In genomic region chr11:63252012-63252856, GRCm38 (mm10) we compare ENCODE assay signal across 15 mouse cellular contexts.
DNase-seq lines count a peak whose midpoint lies in the region; ATAC-seq lines count a peak whose summit lies in the region.
"Had no signal": no experiment of that assay in that cellular context is flagged by ENCODE, and none has a peak within 500 bp of the region (broad histone marks: within the 10 kb centered on the region; RNA-seq: fewer than 3 reads in every experiment).

No protein-coding gene starts in this region.

- no peaks in the 10 kb centered on the region for H3K36me3 ChIP-seq in hindbrain, embryonic 15.5 days
- H3K36me3 ChIP-seq in hindbrain, embryonic 10.5 days: no peaks in the 10 kb centered on the region
- H3K36me3 ChIP-seq in limb, embryonic 13.5 days: no peaks in the 10 kb centered on the region
- H3K36me3 ChIP-seq: heart, embryonic 15.5 days had no signal

- WGBS in hindbrain, embryonic 15.5 days: 74% methylated on average over 8 of the region's 8 CpGs
- WGBS in hindbrain, embryonic 10.5 days: 86% methylated on average over 8 of the region's 8 CpGs
- WGBS in limb, embryonic 13.5 days: 37% methylated on average over 8 of the region's 8 CpGs

- DNase-seq in hindbrain, embryonic 10.5 days (ENCODE audit: low spot score): no peak
- DNase-seq in 3T3-L1 (ENCODE audit: low read depth, low spot score): peak; percentile 39
- DNase-seq in cerebellum, adult 9-10 months: no peak
- DNase-seq: cerebellum, postnatal 14 days; kidney, adult 8-10 months; lung, adult 18-20 months; right cerebral cortex, postnatal 4 days had no signal

- no peaks in the 10 kb centered on the region for H3K27me3 ChIP-seq in hindbrain, embryonic 15.5 days
- H3K27me3 ChIP-seq in hindbrain, embryonic 10.5 days (ENCODE audit: insufficient read depth, poor library complexity, severe bottlenecking): no peaks in the 10 kb centered on the region
- peaks cover 9% of the 10 kb centered on the region for H3K27me3 ChIP-seq in limb, embryonic 13.5 days

- no peaks in the 10 kb centered on the region for H3K9me3 ChIP-seq in hindbrain, embryonic 15.5 days
- H3K9me3 ChIP-seq in hindbrain, embryonic 10.5 days: no peaks in the 10 kb centered on the region
- no peaks in the 10 kb centered on the region; the same call in 1 of the 2 replicates for H3K9me3 ChIP-seq in limb, embryonic 13.5 days
- H3K9me3 ChIP-seq: heart, embryonic 15.5 days had no signal

- ATAC-seq in hindbrain, embryonic 15.5 days (ENCODE audit: low FRiP score, low read depth): no peak
- ATAC-seq in common myeloid progenitor, adult 5-6 weeks (replicated peaks; ENCODE audit: low read depth, poor library complexity, severe bottlenecking): peak; percentile 56; the same call in 1 of the 2 replicates
- ATAC-seq in limb, embryonic 13.5 days (ENCODE audit: low FRiP score, low read depth): no peak
- no peak for ATAC-seq in megakaryocyte, adult 5-6 weeks (ENCODE audit: poor library complexity, severe bottlenecking)
- ATAC-seq: forebrain, embryonic 16.5 days had no signal

- peaks cover 18% of the 10 kb centered on the region; the same call in 1 of the 2 replicates for H3K4me1 ChIP-seq in hindbrain, embryonic 15.5 days (replicated peaks)
- H3K4me1 ChIP-seq in hindbrain, embryonic 10.5 days (replicated peaks): peaks cover 8% of the 10 kb centered on the region; the same call in 1 of the 2 replicates
- peaks cover 41% of the 10 kb centered on the region for H3K4me1 ChIP-seq in limb, embryonic 13.5 days

- no peak overlapping the region for H3K4me3 ChIP-seq in hindbrain, embryonic 15.5 days
- no peak overlapping the region for H3K4me3 ChIP-seq in hindbrain, embryonic 10.5 days
- H3K4me3 ChIP-seq in limb, embryonic 13.5 days: no peak overlapping the region
- H3K4me3 ChIP-seq: erythroblast, embryonic 14.5 days; heart, embryonic 15.5 days; layer of hippocampus, adult 2 months had no signal

- H3K27ac ChIP-seq in hindbrain, embryonic 15.5 days (replicated peaks): 0 out of 2 replicates have a peak overlapping the region, but pooled peaks have one; percentile 20
- H3K27ac ChIP-seq in hindbrain, embryonic 10.5 days: no peak overlapping the region
- peak overlapping the region; percentile 73; the same call in 1 of the 2 replicates for H3K27ac ChIP-seq in limb, embryonic 13.5 days
- H3K27ac ChIP-seq: heart, embryonic 15.5 days; layer of hippocampus, adult 2 months had no signal

- no peak overlapping the region for H3K9ac ChIP-seq in hindbrain, embryonic 15.5 days
- H3K9ac ChIP-seq in limb, embryonic 13.5 days: no peak overlapping the region
- H3K9ac ChIP-seq: heart, embryonic 15.5 days had no signal

- H3K4me2 ChIP-seq in hindbrain, embryonic 15.5 days: no peak overlapping the region
- no peak overlapping the region for H3K4me2 ChIP-seq in limb, embryonic 13.5 days (replicated peaks)
- H3K4me2 ChIP-seq: heart, embryonic 15.5 days had no signal
